Mouse (Mus musculus): ENCODE results near the gene Tnfrsf26.

- TF ChIP-seq CTCF (IDR thresholded peaks at IDR 0.05; ENCODE audit: low read depth), result no peak
- no peak for TF ChIP-seq EP300 (optimal IDR thresholded peaks at IDR 0.05)
These were observed 801 bp downstream of the Tnfrsf26 start for GRCm38 (mm10) chr7:143627555-143628286.

All from stomach, postnatal 0 days (tissue).